Mouse (Mus musculus) T-helper 2 cell (primary cell): Measurements from ENCODE around the gene Lix1.
"Not testable (repeated sequence)": the region's sequence is repeated elsewhere in the genome, so short reads cannot be mapped to it uniquely, and the experiment has no call there.

Source experiments
- in situ Hi-C: fragments of 300-600 bp; cut with MboI, MseI; formaldehyde crosslinking; loops from one replicate; pipeline ENCODE4 v1.15.1; 2025; ENCODE audit warnings: high pct_unique_total_duplicates

The Lix1 gene

DNA sequence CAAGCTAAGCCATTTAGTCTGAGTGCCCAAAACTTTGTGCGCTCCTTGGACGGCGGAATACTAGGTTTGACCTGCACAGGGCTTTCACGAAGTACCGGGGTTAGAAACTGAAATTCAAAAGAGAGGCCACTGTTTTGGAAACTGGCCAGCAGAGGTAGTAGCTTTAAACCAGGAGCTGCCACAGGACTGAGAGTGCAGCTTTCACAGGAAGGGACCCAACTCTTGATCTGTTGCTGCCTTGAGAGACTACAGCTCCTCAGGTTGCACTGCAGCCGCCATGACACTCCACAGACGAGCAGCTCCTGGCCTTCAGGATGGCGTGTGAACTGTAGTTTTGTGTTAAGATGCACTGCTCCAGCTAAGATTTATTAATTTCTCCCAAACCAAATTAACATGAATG, 89.6 kb downstream of the Lix1 start:
- in situ Hi-C loops = no loop called here

DNA sequence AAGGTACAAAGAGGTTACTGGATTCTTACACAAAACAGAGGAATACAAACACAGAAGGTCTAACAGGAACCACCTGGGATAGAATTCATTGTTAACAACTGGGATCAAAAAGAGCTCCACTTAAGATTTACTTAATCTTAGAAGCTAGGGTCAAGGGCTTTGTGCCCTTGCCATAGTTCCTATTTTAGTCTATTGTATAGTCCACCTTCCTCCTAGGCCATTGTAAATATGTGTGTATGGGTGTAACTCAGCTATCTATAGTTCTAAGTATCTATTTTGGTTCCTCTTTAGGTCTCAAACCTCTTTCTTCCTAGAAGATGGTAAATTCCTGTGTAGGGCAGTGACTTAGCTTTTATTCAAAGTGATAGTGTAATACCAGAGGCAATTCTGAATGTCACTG, 93.8 kb downstream of the Lix1 start:
- in situ Hi-C loops = not testable (repeated sequence)

DNA sequence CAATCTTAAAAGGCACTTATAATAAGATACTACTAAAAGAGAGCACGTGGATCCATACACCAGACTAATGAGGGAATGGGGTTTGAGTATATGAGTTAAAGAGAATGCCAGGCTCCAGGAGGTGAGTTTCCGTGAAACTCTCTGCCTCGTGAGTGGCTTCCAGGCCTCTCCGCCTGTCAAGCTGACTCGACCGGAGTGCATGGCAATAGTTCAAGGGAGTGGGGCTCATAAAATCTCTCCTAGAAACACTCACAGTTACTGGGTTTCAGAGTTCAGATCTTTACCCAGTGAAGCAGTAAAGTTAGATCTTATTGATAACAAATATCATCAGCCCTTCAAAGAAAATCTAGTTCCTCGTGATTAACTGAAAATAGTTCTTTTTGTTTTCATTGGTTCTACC, 94.3 kb downstream of the Lix1 start:
- in situ Hi-C loops = no loop called here

DNA sequence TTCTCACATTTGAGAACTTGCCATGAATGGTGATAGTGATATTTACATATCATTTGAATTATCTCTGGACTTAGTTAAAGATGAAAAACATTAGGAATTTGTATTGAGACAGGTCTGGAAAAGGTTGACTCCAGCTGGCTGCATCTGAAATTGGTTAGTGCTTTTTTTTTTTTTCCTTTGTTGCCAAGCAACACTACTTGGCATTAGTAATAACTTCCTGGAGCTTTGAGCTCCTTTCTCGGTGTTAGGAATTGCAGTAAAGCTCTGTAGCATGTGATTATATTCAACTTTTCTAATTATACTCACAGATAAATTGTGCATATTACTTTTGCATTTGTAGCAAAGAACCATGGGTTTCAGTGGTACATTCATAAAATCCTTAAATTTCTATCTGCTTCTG, 96.4 kb downstream of the Lix1 start:
- in situ Hi-C loops = no loop called here

DNA sequence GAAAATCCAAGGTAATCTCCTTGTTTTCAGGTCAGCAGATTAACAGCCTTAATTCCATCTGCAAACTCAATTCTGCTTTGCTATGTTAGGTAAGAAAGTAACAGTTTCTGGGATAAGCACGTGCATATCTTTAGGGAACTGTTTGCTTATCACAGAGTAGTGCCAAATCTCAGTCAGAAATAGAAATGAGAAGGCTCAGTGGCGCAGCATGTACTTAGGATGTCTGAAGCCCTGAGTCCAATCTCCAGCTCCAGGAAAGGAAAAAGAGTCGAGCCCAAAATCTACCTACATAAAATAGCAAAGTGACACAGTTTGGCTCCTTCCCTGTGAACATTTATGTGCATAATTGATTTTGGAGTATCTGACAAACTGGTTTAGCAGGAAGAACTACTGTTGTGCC, 96.8 kb downstream of the Lix1 start:
- in situ Hi-C loops = no loop called here

DNA sequence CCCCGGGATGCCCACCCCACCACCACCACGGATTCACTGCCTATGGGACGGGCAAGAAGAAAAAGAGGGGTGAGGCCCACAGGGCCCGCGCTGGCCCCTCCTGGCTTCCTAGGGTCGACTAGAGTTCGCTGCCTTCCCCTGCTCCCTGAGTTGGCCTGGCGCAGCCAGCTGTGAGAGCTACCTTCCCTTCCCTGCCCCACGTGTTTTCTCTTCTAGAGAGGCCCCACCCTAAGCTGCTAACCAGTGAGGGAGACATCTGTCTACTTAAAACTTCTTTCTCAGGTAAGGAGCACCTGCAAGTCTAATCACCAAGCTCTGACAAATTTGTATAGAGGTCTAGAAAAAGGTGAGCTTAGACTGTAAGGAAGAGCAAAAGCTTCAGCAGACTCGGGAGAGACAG, 104.2 kb downstream of the Lix1 start:
- in situ Hi-C loops = no loop called here
